Mouse (Mus musculus): ENCODE results near the gene Fras1.

The Fras1 gene

GRCm38 (mm10) chr5:96482054-96482453 is 108.3 kb downstream of the Fras1 start:
- DNase-seq (ENCODE audit: low spot score in 2 of 2): no peak

- DNase-seq (ENCODE audit: low spot score in 2 of 2): no peak
Measured at GRCm38 (mm10) chr5:96492497-96492896, 118.7 kb downstream of the Fras1 start.

- DNase-seq (ENCODE audit: low spot score in 2 of 2): no peak
Measured at GRCm38 (mm10) chr5:96494502-96495292, 120.9 kb downstream of the Fras1 start.

- no peak for DNase-seq (ENCODE audit: low spot score in 2 of 2)
Measured at GRCm38 (mm10) chr5:96498083-96498482, 124.3 kb downstream of the Fras1 start.

- DNase-seq (ENCODE audit: low spot score in 2 of 2): no peak
Measured at GRCm38 (mm10) chr5:96501783-96502182, 128.0 kb downstream of the Fras1 start.

GRCm38 (mm10) chr5:96502400-96502799 is 128.6 kb downstream of the Fras1 start:
- DNase-seq (ENCODE audit: low spot score in 2 of 2): no peak

- DNase-seq (ENCODE audit: low spot score in 2 of 2): no peak
Measured at GRCm38 (mm10) chr5:96511005-96511404, 137.2 kb downstream of the Fras1 start.

GRCm38 (mm10) chr5:96513327-96513726 is 139.6 kb downstream of the Fras1 start:
- DNase-seq (ENCODE audit: low spot score in 2 of 2): no peak

- DNase-seq (ENCODE audit: low spot score in 2 of 2): no peak
Measured at GRCm38 (mm10) chr5:96515860-96516311, 142.1 kb downstream of the Fras1 start.

GRCm38 (mm10) chr5:96516329-96516728 is 142.6 kb downstream of the Fras1 start:
- no peak for DNase-seq (ENCODE audit: low spot score in 2 of 2)

- DNase-seq (ENCODE audit: low spot score in 2 of 2): no peak
Measured at GRCm38 (mm10) chr5:96521541-96521940, 147.8 kb downstream of the Fras1 start.

GRCm38 (mm10) chr5:96522909-96523409 is 149.2 kb downstream of the Fras1 start:
- no peak for DNase-seq (ENCODE audit: low spot score in 2 of 2)

- DNase-seq (ENCODE audit: low spot score in 2 of 2): no peak
Measured at GRCm38 (mm10) chr5:96528296-96528695, 154.5 kb downstream of the Fras1 start.

- no peak for DNase-seq (ENCODE audit: low spot score in 2 of 2)
Measured at GRCm38 (mm10) chr5:96530516-96530915, 156.8 kb downstream of the Fras1 start.

- no peak for DNase-seq (ENCODE audit: low spot score in 2 of 2)
Measured at GRCm38 (mm10) chr5:96531962-96532361, 158.2 kb downstream of the Fras1 start.

GRCm38 (mm10) chr5:96536527-96536926 is 162.8 kb downstream of the Fras1 start:
- no peak for DNase-seq (ENCODE audit: low spot score in 2 of 2)

- no peak for DNase-seq (ENCODE audit: low spot score in 2 of 2)
Measured at GRCm38 (mm10) chr5:96536937-96537336, 163.2 kb downstream of the Fras1 start.

- DNase-seq (ENCODE audit: low spot score in 2 of 2): no peak
Measured at GRCm38 (mm10) chr5:96544112-96544511, 170.4 kb downstream of the Fras1 start.

- no peak for DNase-seq (ENCODE audit: low spot score in 2 of 2)
Measured at GRCm38 (mm10) chr5:96545994-96546393, 172.2 kb downstream of the Fras1 start.

GRCm38 (mm10) chr5:96554940-96555679 is 181.4 kb downstream of the Fras1 start:
- no peak for DNase-seq (ENCODE audit: low spot score in 2 of 2)

GRCm38 (mm10) chr5:96558049-96558804 is 184.5 kb downstream of the Fras1 start:
- no peak for DNase-seq (ENCODE audit: low spot score in 2 of 2)

- DNase-seq (ENCODE audit: low spot score in 2 of 2): no peak
Measured at GRCm38 (mm10) chr5:96574586-96574985, 200.8 kb downstream of the Fras1 start.

Data from frontal cortex, postnatal 25 days (tissue).